Mouse (Mus musculus): ENCODE results near the gene Tmem29. TPM values are rescaled to one million over a fixed set of nuclear protein-coding genes. Genes with fewer than 3 reads are reported as not detected.

The Tmem29 gene
- polyA plus RNA-seq, 1 experiment from 2014 or later = 32.5 TPM

GRCm38 (mm10) chrX:150440505-150441338, 18.2 kb downstream of the Tmem29 start:
- Histone ChIP-seq H3K4me3 (replicated peaks) (peak overlapping the region; percentile 42), H3K27ac (replicated peaks) (no peak overlapping the region), H3K9ac (no peak overlapping the region; the same call in 1 of the 2 replicates), H3K4me1 (no peaks in the 10 kb centered on the region), H3K27me3 (no peaks in the 10 kb centered on the region), H3K4me2 (replicated peaks) (peak overlapping the region; percentile 47), H3K9me3 (replicated peaks) (no peaks in the 10 kb centered on the region), H3K36me3 (no peaks in the 10 kb centered on the region)
- ATAC-seq (ENCODE audit: insufficient number of reproducible peaks, low FRiP score, low TSS enrichment, low read depth) = peak; percentile 87
- WGBS = 21% methylated on average over 18 of the region's 18 CpGs

GRCm38 (mm10) chrX:150436373-150436772, 22.6 kb downstream of the Tmem29 start:
- WGBS = 92% methylated on average over 2 of the region's 2 CpGs
- no peak for ATAC-seq (ENCODE audit: insufficient number of reproducible peaks, low FRiP score, low TSS enrichment, low read depth)
- no peaks in the 10 kb centered on the region for H3K36me3 ChIP-seq
- no peaks in the 10 kb centered on the region for H3K4me1 ChIP-seq
- no peaks in the 10 kb centered on the region for H3K27me3 ChIP-seq
- no peaks in the 10 kb centered on the region for H3K9me3 ChIP-seq (replicated peaks)
- H3K4me2 ChIP-seq (replicated peaks) = no peak overlapping the region
- H3K9ac ChIP-seq = no peak overlapping the region
- H3K27ac ChIP-seq (replicated peaks) = no peak overlapping the region
- no peak overlapping the region for H3K4me3 ChIP-seq (replicated peaks)

GRCm38 (mm10) chrX:150435367-150435766, 23.6 kb downstream of the Tmem29 start:
- H3K36me3 ChIP-seq = no peaks in the 10 kb centered on the region
- WGBS = 79% methylated on average over 7 of the region's 7 CpGs

GRCm38 (mm10) chrX:150413505-150413904, 45.4 kb downstream of the Tmem29 start:
- no peak overlapping the region for H3K4me2 ChIP-seq (replicated peaks)
- no peak for ATAC-seq (ENCODE audit: insufficient number of reproducible peaks, low FRiP score, low TSS enrichment, low read depth)
- WGBS = 84% methylated on average over 4 of the region's 4 CpGs
- no peaks in the 10 kb centered on the region for H3K36me3 ChIP-seq
- no peak overlapping the region for H3K27ac ChIP-seq (replicated peaks)
- H3K9me3 ChIP-seq (replicated peaks) = no peaks in the 10 kb centered on the region
- no peaks in the 10 kb centered on the region for H3K4me1 ChIP-seq
- no peaks in the 10 kb centered on the region for H3K27me3 ChIP-seq
- no peak overlapping the region for H3K4me3 ChIP-seq (replicated peaks)
- H3K9ac ChIP-seq = no peak overlapping the region

More at GRCm38 (mm10) chrX:150435367-150435766, 23.6 kb downstream of the Tmem29 start:
- Histone ChIP-seq H3K4me2 (replicated peaks) (no peak overlapping the region), H3K9me3 (replicated peaks) (no peaks in the 10 kb centered on the region), H3K27ac (replicated peaks) (no peak overlapping the region), H3K4me3 (replicated peaks) (no peak overlapping the region), H3K4me1 (no peaks in the 10 kb centered on the region), H3K27me3 (no peaks in the 10 kb centered on the region), H3K9ac (no peak overlapping the region)
- ATAC-seq (ENCODE audit: insufficient number of reproducible peaks, low FRiP score, low TSS enrichment, low read depth) = no peak

Other genes starting within 250 kb of the Tmem29 start
- gene Alas2, start 88.2 kb upstream of the Tmem29 start, polyA plus RNA-seq (2015; fragmentation: Nextera tagmentation; extraction: Ambion mirVana) = 66.9 and 81.7 TPM in 2 replicates
- gene Pfkfb1, start 129.1 kb upstream of the Tmem29 start, polyA plus RNA-seq (2015; fragmentation: Nextera tagmentation; extraction: Ambion mirVana) = 4.4 and 4.5 TPM in 2 replicates
- gene Apex2, start 130.7 kb upstream of the Tmem29 start, polyA plus RNA-seq (2015; fragmentation: Nextera tagmentation; extraction: Ambion mirVana) = 16.9 and 18.7 TPM in 2 replicates
- 21.5 and 22.6 TPM in 2 replicates for gene Tro, start 198.4 kb upstream of the Tmem29 start, polyA plus RNA-seq (2015; fragmentation: Nextera tagmentation; extraction: Ambion mirVana)

Data from embryonic facial prominence, embryonic 15.5 days (tissue).